Mouse (Mus musculus): Measurements from ENCODE around the gene Rabif.
"Not testable (repeated sequence)": the region's sequence is repeated elsewhere in the genome, so short reads cannot be mapped to it uniquely, and the experiment has no call there.

Gene Rabif

DNA sequence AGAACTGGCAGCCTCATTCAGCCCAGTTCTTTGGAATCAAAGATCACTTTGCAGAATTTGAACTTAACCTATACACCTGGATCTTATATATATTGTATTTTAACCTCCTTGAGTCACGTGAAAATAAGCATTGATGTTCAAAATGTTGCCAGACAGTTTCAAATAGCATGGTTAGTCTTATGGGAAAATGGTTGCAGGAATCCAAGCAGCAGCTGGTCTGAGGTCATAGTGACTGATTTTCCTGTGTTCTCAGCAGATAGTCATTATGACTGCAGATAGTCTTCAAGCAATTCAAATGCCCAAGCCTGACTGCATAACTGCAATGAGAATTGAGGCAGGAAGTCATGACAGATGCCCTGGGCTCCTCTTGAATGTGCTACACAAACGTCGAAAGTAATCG is 17.7 kb downstream of the Rabif start:
- DNase-seq (ENCODE audit: low read depth in 1 of 2, low spot score in 2 of 2): no peak

DNA sequence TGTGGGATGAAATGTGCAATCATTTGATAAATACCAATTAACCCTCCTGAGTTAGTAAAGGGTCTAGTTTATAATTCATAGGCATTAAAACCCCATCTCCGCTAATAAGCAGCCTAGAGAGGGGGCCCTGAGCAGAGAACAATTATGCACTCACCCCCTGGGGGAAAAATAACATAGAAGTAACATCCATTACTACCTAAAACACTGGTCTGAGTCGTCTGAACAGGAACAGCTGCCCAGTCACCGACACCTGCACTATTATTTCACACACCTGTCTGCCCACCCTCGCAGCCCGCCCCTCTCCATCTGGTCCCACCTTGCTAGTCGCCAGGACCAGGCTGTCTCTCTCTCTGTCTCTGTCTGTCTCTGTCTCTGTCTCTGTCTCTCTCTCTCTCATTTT is 18.1 kb downstream of the Rabif start:
- DNase-seq (ENCODE audit: low read depth in 1 of 2, low spot score in 2 of 2): no peak

DNA sequence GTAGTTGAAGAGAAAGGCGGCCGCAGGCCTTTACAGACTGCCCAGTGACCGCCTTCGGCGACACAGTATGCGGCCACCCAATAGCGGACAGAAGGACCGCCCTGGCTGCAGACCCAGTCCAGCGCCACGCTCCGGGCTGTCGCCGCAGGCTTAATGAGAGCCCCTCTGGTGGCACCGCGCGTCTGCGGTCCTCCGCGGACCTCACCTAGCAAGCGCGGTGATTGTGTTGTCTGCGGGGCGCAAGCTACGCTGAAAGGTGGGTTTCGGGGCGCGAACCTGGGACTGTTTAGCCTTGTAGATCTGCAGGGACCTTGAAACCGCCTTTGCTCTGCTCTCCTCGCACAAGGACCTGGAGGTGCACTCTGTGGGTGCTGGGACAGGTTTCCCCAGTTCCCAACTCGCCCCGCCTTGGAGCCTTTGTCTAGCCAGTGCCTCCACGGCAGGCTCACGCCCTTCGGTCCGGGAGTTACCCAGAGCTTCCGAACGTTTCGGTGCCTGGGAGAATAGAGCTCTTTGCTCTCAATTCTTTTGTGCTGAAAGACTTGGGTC is 18.9 kb downstream of the Rabif start:
- no peak for DNase-seq (ENCODE audit: low read depth in 1 of 2, low spot score in 2 of 2)

DNA sequence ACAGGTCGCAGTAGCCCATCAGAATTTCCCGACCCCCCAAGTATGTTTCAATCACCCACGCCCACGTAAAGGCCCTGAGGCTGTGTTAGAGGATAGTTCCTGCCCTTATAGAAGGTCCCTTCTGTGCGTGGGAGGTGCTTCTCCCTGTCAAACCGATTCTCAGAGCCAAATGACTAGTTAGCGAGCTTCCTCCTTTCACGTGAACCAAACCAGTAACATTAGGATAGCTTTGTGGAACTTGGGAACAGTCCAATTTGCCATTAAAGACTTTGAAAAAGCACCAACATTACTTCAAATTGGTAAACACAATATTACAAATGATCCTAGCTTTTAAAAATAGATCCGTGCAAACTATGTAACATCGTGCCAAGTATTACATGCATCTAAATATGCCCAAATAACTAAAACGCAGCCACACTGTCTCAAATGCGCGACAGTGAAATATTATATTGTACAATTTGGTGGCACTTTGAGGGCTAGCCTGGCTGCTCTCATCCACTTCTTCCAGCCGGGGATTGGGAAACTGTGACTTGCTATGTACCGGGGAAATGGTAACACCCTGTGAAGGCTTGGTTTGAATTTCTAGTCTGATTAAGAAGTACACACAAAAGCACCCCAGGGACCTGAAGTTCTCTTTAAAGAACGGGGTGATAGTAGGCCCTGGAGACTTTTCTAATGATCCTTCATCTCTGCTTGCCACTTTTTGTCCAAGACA is 19.6 kb downstream of the Rabif start:
- no peak for DNase-seq (ENCODE audit: low read depth in 1 of 2, low spot score in 2 of 2)

DNA sequence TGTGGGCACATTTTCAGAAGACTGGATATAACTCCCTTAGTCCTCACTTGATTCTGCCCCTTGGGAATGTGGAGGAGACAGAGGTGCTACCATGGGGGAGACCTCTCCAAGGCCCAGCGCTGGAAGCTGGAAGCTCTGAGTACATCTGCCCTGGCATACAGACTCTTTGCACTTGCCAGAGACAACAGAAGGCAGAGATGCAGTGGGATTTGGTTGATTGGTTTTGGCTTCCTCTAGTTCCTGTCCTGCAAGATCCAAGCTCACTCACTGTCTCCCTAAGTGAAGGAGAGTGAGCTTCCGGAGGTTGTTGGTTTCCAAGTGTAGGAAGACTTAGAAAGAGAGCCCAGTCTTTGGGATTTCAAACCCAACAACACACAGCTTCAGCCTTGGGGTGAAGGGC is 21.4 kb downstream of the Rabif start:
- DNase-seq (ENCODE audit: low read depth in 1 of 2, low spot score in 2 of 2): no peak

DNA sequence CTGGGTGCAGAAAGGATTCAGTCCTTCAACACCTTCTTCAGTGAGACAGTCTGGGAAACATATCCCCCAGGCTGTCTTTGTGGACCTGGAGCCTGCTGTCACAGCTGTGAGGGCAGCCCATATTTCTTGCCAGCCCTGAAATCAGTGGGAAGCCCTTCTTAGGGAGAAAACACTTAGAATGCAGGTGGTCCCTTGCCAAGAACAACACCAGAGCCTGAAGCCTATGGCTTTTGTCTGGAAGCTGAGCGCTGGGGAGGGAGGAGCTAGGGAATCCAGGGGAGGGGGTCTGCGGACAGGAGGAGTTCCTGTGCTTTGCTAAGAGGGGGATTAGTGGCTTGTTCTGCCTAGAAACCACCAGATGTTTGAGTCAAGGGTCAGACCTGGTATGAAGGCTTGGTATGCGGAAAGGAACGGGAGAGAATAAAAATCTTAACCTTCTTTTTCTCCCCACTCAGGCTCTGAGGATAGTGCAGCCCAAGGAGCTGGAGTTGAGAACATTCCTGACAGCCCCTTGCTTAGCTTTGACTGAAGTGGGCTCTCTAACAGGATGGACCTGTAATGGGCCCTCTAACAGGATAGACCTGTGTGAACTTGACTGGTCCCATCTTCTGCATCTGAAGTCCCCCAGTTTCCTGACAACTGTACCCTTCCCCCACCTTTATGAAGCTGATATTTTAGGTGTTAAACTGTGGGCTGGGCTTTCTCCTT is 22.2 kb downstream of the Rabif start:
- no peak for DNase-seq (ENCODE audit: low read depth in 1 of 2, low spot score in 2 of 2)

DNA sequence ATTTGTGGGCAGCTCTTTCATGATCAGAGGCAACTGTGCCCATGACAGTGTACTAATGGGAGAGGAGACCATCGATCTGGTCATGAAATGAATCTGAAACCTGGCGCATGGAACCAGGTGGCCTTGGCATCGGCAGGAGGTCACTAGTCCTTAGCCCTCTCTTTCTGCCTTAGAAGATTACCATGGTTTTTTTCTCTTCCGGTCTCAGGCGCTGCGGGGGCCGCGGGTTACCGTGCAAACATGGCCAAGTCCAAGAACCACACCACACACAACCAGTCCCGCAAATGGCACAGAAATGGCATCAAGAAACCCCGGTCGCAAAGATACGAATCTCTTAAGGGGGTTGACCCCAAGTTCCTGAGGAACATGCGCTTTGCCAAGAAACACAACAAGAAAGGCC is 23.4 kb downstream of the Rabif start:
- DNase-seq (ENCODE audit: low read depth in 1 of 2, low spot score in 2 of 2): not testable (repeated sequence)

DNA sequence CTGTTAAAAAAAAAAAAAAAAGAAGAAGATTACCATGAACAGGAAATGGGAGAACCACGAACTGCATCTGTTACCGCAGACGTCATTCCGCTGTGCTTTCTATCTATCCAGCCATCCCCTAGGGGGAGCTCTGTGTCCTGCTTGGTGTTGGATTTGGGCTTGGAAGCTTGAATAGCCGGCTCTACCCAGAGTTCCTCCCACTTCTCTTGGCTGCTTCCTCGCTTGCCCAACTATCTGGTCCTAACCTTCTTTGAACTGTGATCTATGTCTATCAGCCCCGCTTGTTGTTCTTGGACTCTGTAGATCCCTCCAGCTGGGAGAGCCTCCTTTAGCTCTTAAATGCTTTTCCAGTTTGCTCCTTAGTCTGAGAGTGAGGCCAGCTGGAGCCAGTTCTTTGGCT is 24.2 kb downstream of the Rabif start:
- peak; percentile 63 to 67 for DNase-seq (ENCODE audit: low read depth in 1 of 2, low spot score in 2 of 2)

DNA sequence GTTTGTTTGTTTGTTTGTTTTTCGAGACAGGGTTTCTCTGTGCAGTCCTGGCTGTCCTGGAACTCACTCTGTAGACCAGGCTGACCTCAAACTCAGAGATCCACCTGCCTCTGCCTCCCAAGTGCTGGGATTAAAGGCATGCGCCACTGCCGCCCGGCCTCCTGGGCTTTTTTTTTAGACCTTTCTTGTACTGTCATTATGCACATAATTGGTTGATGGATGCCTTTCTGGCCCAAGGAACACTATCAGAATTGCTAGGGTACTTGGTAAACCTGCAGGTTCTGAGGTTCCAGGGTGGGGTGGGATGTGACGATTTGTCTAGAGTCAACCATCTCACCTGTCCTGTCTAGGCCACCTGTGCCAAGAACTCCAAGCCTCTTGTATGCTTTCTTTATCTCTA is 24.8 kb downstream of the Rabif start:
- not testable (repeated sequence) for DNase-seq (ENCODE audit: low read depth in 1 of 2, low spot score in 2 of 2)

DNA sequence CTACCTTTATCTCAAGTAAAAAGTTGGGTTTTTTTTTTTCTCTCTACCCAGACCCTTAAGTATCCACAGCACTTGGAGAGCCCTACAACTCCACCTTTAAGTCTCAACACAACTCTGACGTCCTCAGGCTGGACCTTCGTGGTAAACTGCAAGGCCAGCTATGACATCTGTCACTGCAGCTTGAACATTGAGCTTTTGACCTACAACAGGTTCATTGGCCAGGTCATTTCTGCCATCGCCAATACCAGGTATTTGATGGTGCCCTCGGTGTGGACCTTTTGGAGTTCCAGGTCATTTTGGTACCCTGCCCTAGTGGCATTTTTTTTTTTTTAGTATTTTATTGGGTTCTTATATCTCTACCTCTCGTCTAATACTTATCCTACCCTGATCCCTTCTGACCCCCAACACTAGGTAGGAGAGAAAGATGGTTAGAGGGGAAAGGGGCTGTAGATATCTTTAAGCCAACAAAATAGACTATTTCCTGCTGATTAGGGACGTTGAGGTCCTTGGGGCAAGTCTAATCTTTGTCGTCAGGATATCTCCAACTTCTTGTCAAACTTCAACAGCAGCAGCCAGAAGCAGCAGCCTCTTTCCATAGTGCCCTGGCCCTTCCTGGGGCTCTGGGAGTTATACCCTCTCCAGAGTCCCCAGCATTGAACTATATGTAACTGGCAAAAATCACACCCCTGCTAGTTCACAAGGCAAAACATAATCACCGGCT is 25.7 kb downstream of the Rabif start:
- DNase-seq (ENCODE audit: low read depth in 1 of 2, low spot score in 2 of 2): no peak

DNA sequence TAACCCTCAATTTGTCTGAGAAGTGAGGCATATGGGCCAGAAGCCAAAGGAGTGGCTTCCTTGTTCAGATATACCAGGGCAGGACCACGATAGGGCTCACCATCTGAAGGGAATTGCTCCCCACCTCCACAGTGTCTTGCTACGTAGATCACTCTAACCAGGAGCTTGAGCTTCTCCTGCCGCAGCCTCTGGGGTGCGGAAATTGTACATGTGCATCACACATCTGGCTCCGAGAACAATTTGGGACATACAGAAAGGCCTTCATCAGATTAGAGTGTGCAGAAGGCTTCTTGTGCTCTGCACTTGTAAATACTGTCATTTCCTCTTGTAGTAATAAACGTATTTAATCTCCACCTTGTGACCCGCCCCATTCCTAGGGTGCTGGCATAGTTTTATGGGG is 26.7 kb downstream of the Rabif start:
- no peak for DNase-seq (ENCODE audit: low read depth in 1 of 2, low spot score in 2 of 2)

DNA sequence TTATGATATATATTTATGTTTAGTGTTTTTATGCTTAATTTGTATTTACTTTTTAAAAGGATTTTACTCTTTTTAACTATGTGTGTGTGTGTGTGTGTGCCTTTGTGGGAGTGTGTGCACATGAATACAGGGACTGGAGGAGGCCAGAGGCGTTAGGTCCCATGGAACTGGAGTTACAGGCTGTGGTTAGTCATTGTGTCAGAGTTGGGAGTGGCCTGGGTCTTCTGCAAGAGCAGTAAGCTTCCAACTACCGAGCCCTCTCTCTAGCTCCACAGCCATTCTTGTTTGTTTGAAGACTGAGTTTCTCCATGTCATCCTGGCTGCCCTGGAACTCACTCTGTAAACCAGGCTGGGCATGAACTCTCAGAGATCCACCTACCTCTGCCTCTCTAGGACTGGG is 27.9 kb downstream of the Rabif start:
- no peak for DNase-seq (ENCODE audit: low read depth in 1 of 2, low spot score in 2 of 2)

DNA sequence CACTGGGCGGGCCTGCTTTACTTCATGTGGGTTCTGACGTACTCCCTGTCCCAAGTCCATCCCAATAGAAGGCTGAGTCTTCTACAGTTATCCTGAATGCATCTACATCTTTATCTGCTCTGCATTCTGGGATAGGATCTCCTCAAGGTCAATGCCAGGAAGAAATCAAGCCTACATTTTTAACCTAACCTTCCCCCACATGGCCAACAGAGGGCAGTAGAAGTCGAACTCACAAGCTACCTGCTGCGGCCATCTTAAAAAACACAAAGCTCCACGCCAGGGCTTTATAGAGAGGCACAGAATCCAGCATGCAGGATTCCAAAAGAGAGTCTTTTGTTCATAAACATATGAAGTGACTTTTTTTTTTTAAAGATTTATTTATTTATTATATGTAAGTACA is 30.0 kb downstream of the Rabif start:
- no peak for DNase-seq (ENCODE audit: low read depth in 1 of 2, low spot score in 2 of 2)

DNA sequence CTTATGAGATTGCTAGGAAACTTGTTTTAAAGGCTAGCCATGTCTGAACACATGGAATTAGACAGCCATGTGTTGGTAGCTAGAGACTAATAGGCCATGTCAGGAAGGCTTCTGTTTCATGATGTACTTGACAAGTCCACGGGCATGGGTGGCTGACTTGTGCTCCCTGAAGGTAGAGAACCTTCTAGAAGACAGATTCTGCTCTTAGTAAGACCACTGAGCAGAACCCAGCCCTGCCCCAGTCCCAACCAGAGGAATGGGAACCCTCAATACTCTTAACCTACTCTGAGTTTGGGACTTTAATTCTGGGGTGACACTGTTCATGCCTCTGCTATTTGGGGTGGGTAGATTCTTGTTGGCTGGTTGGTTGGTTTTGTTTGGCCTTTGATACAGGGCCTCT is 30.6 kb downstream of the Rabif start:
- DNase-seq (ENCODE audit: low read depth in 1 of 2, low spot score in 2 of 2): no peak

DNA sequence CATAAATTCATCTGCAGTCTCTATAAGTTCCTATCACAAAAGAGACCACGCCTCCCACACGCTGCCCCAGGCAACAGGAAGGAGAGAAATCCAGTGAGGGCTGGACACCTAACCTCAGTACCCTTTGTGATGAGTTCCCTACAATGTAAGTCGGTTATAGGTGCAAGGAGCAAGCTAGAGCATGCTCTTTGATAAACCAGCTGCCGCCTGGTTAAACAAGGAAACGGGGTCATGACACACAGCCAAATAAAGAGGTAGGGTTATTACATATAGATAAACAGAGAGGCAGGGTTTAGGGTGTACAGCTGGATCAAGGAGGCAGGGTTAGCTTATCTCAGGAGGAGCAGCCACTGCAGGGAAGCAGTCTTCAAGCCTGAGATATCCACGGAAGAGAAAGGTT is 32.3 kb downstream of the Rabif start:
- no peak for DNase-seq (ENCODE audit: low read depth in 1 of 2, low spot score in 2 of 2)

DNA sequence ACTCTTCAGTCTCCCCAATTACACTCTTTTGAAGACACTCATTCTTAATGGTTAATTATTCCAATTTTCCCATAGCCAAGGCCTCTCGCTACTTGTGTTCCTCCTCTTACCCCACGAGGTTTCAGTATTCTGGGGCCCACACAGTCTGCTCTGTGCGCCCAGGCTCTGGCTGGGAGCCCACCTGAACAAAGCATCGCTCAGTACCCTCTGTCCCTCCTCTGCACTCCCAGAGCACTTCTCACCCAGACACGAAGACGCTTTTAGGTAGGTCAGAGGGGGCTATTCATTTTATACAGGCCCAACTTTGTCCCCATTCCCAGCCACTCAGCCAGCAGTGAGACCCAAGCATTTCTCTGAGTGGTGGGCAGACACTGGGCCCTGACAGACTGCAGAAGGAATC is 36.2 kb downstream of the Rabif start:
- DNase-seq (ENCODE audit: low read depth in 1 of 2, low spot score in 2 of 2): no peak

DNA sequence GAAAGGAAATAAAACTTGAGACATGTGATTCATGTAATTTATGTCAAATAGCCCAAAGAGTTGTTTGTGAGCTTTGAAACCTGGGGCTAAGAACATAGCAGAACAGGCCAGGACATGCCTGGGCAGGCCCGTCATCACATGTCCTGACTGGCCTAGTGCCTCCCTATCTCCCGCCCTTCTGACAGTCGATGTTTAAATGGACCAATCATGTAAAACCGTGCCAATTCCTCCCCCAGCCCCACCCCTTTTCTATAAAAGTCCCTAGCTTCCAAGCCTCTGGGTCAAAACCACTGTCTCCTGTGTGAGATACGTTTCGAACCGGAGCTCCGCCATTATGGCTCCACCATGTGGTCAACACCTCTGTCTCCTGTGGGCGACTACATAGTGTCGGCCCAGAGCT is 39.3 kb downstream of the Rabif start:
- not testable (repeated sequence) for DNase-seq (ENCODE audit: low read depth in 1 of 2, low spot score in 2 of 2)

DNA sequence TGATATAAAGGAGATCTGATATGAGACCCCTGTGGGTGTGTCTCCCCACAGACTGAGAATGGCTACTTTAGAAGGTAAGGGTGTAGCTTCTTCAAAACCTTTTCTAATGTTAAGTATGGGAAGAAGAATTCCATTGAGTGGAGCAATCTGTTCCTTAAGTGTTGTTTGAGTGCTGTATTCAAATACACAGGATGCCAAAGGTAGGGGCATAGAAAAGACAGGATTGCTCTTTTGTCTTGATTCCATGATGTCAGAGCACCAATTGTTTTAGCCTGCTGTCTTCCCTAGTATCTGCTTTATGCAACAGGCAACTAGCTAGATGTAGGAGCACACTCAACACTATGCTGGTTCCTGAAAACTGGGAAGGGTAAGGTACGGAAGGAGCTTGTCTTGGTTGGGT is 40.6 kb downstream of the Rabif start:
- DNase-seq (ENCODE audit: low read depth in 1 of 2, low spot score in 2 of 2): no peak

DNA sequence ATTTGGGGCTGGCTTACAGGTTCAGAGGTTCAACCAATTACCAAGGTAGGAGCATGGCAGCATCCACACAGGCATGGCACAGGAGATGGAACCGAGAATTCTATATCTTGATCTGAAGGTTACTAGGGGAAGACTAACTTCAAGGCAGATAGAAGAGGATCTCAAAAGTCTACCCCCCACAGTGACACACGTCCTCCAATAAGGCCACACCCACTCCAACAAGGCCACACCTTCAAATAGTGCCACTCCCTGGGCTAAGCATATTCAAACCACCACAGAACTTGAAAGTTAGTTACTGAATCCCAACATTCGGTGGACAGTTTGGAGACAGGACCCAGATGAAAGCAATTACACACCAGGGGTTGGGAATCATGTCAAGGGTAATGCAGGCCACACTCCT is 41.1 kb downstream of the Rabif start:
- no peak for DNase-seq (ENCODE audit: low read depth in 1 of 2, low spot score in 2 of 2)

DNA sequence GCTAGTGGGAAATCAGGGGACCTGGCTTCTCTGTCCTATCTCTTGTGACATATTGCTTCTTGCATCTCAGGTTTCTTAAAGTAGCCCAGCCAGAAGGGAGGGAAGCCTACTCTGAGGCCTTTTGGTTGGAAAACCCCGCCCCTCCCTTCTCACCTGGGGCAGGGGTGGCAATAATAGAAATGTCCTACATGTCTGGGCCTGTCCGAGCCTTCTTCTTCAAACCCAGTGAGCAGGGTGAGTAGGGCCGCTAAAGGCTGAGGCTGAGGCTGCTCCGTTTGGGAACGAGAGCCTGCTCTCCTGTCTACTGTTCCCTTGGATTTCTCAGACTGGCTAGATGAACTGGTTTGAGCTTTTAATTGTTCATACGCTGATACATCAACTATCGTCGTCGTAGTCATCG is 46.2 kb downstream of the Rabif start:
- no peak for DNase-seq (ENCODE audit: low read depth in 1 of 2, low spot score in 2 of 2)

DNA sequence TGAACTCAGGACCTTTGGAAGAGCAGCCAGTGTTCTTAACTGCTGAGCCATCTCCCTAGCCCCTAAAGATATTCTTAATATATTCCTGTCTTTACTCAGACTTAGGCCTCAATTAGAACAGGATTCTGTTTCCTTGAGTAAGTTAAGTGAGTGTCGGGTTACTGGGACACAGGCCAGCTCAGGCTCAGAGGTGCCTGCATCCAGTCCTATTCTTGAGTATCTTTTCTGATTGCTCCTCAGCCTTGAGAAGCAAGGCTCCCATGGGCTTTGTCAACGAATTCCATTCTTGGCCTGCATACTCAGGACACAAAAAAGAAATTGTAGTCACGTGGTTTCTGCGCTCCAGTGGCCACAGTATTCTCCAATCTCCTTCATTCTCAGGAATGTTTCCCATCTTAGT is 53.8 kb downstream of the Rabif start:
- DNase-seq (ENCODE audit: low read depth in 1 of 2, low spot score in 2 of 2): no peak

DNA sequence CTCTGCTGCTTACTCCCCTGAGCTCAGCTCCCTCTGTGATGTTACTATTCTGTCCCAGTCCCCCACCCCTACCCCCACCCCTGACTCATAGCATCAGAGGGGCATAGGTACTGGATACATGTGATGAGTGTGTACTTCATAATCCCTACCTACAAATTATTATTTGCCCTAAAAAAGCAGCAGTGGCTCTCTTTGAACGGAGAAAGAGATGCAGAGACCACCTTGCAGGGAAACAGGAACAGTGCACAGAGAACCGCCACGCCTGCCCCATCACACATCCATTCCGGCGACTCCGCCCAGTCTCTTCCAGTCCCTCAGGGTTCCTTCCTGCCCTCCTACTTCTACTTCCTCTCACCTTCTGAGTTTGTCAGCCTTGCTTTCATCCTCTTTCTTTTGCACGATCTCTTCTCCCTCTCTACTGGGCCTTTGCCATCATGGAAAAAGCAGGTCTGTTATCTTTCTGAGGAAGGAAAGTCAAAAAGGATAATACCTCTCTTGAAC is 55.2 kb downstream of the Rabif start, which contains the start of gene Mgat4e:
Mgat4e (minus strand) TSS at position 51 of the 501 bp plus-strand sequence.
- DNase-seq (ENCODE audit: low read depth in 1 of 2, low spot score in 2 of 2): no peak
